Comparison of ENCODE assay signal across 9 mouse cellular contexts in genomic region chr15:78787287-78787856, GRCm38 (mm10). TPM values are rescaled to one million over a fixed set of nuclear protein-coding genes. Genes with fewer than 3 reads are reported as not detected.
DNase-seq lines count a peak whose midpoint lies in the region; ATAC-seq lines count a peak whose summit lies in the region.
"Had no signal": no experiment of that assay in that cellular context is flagged by ENCODE, and none has a peak within 500 bp of the region (broad histone marks: within the 10 kb centered on the region; RNA-seq: fewer than 3 reads in every experiment).

No protein-coding gene starts in this region.

- H3K27me3 ChIP-seq in liver, embryonic 11.5 days (replicated peaks; ENCODE audit: control insufficient read depth, insufficient read depth, low read length): no peaks in the 10 kb centered on the region
- no peaks in the 10 kb centered on the region for H3K27me3 ChIP-seq in intestine, embryonic 14.5 days (replicated peaks; ENCODE audit: control insufficient read depth, insufficient read depth, low read length)
- H3K27me3 ChIP-seq in liver, embryonic 13.5 days: no peaks in the 10 kb centered on the region

- H3K9ac ChIP-seq in liver, embryonic 11.5 days (ENCODE audit: low read depth, low read length): no peak overlapping the region
- H3K9ac ChIP-seq in intestine, embryonic 14.5 days (ENCODE audit: low read length): no peak overlapping the region
- no peak overlapping the region for H3K9ac ChIP-seq in liver, embryonic 13.5 days

- no peak overlapping the region for H3K4me3 ChIP-seq in liver, embryonic 11.5 days (ENCODE audit: low read depth, low read length)
- no peak overlapping the region for H3K4me3 ChIP-seq in intestine, embryonic 14.5 days (ENCODE audit: low read depth, low read length)
- no peak overlapping the region for H3K4me3 ChIP-seq in liver, embryonic 13.5 days (replicated peaks)

- peak overlapping the region; percentile 19; the same call in 1 of the 2 replicates for H3K27ac ChIP-seq in liver, embryonic 11.5 days (ENCODE audit: low read depth, low read length)
- H3K27ac ChIP-seq in intestine, embryonic 14.5 days (ENCODE audit: low read depth): peak overlapping the region; percentile 57
- H3K27ac ChIP-seq in liver, embryonic 13.5 days: peak overlapping the region; percentile 29; the same call in 1 of the 2 replicates
- H3K27ac ChIP-seq: macrophage had no signal

- H3K4me2 ChIP-seq in liver, embryonic 11.5 days: no peak overlapping the region
- no peak overlapping the region for H3K4me2 ChIP-seq in intestine, embryonic 14.5 days (ENCODE audit: low read length)
- no peak overlapping the region for H3K4me2 ChIP-seq in liver, embryonic 13.5 days

- no peaks in the 10 kb centered on the region for H3K9me3 ChIP-seq in liver, embryonic 11.5 days (ENCODE audit: control insufficient read depth, low read length)
- no peaks in the 10 kb centered on the region for H3K9me3 ChIP-seq in intestine, embryonic 14.5 days (ENCODE audit: control insufficient read depth, low read length)
- no peaks in the 10 kb centered on the region for H3K9me3 ChIP-seq in liver, embryonic 13.5 days (replicated peaks)

- ATAC-seq in liver, embryonic 11.5 days (replicated peaks; ENCODE audit: low FRiP score): no peak
- ATAC-seq in intestine, embryonic 14.5 days (replicated peaks; ENCODE audit: low FRiP score, low TSS enrichment, low read depth): peak; percentile 51; the same call in 1 of the 2 replicates
- ATAC-seq in liver, embryonic 13.5 days (ENCODE audit: low read depth): no peak

- no peaks in the 10 kb centered on the region for H3K36me3 ChIP-seq in liver, embryonic 11.5 days (ENCODE audit: control insufficient read depth, insufficient read depth, low read length)
- H3K36me3 ChIP-seq in intestine, embryonic 14.5 days (ENCODE audit: control insufficient read depth, insufficient read depth, low read length): no peaks in the 10 kb centered on the region
- no peaks in the 10 kb centered on the region for H3K36me3 ChIP-seq in liver, embryonic 13.5 days

- WGBS in liver, embryonic 11.5 days: 57% methylated on average over 9 of the region's 9 CpGs
- WGBS in intestine, embryonic 14.5 days: 63% methylated on average over 9 of the region's 9 CpGs
- 43% methylated on average over 9 of the region's 9 CpGs for WGBS in liver, embryonic 13.5 days (ENCODE audit: insufficient replicate concordance)

- H3K4me1 ChIP-seq in liver, embryonic 11.5 days (replicated peaks; ENCODE audit: control insufficient read depth, insufficient read depth, low read length): peaks cover 11% of the 10 kb centered on the region
- H3K4me1 ChIP-seq in intestine, embryonic 14.5 days (replicated peaks; ENCODE audit: control insufficient read depth, insufficient read depth, low read length): peaks cover 25% of the 10 kb centered on the region
- H3K4me1 ChIP-seq in liver, embryonic 13.5 days (replicated peaks): peaks cover 32% of the 10 kb centered on the region

- no peak for DNase-seq in liver, embryonic 11.5 days (ENCODE audit: low spot score)
- no peak for DNase-seq in liver
- DNase-seq in heart, adult 9 months (ENCODE audit: low spot score in 2 of 2): peak; percentile 62 to 82
- no peak for DNase-seq in intestine, embryonic 14.5 days (ENCODE audit: low spot score)
- DNase-seq in liver, embryonic 13.5 days: no peak
- no peak for DNase-seq in T-cell, adult 2 months (ENCODE audit: low spot score)
- no peak for DNase-seq in left cerebral cortex, adult 9 months (ENCODE audit: low spot score in 2 of 2)
- DNase-seq in gastrocnemius, adult 18-20 months (ENCODE audit: low spot score): no peak

RNA-seq across cellular contexts. Expression of gene Mfng, which starts 14.1 kb away (rescaled TPM):
- 12.4 and 19.2 TPM in 2 replicates for polyA plus RNA-seq in liver, embryonic 11.5 days (2014; fragmentation: Nextera tagmentation; extraction: Ambion mirVana)
- polyA plus RNA-seq in intestine, embryonic 14.5 days (2014; fragmentation: Nextera tagmentation; extraction: Ambion mirVana): 18.4 and 19.1 TPM in 2 replicates
- polyA plus RNA-seq in liver, embryonic 13.5 days (2015; fragmentation: Nextera tagmentation; extraction: Ambion mirVana): 7.0 and 7.2 TPM in 2 replicates
- total RNA-seq in gastrocnemius, adult 18-20 months (2021): 1 to 10 TPM; 1.8 to 3.6 TPM

RNA-seq across cellular contexts. Expression of gene Card10, which starts 15.5 kb away (rescaled TPM):
- 2.3 and 2.7 TPM in 2 replicates for polyA plus RNA-seq in liver, embryonic 11.5 days (2014; fragmentation: Nextera tagmentation; extraction: Ambion mirVana)
- polyA plus RNA-seq in intestine, embryonic 14.5 days (2014; fragmentation: Nextera tagmentation; extraction: Ambion mirVana): 7.3 and 8.6 TPM in 2 replicates
- polyA plus RNA-seq in liver, embryonic 13.5 days (2015; fragmentation: Nextera tagmentation; extraction: Ambion mirVana): 1.1 and 1.3 TPM in 2 replicates
- total RNA-seq in gastrocnemius, adult 18-20 months (2021): 1 to 10 TPM; 4.1 to 6.5 TPM
- polyA plus RNA-seq: macrophage had no signal

RNA-seq across cellular contexts. Expression of gene Cdc42ep1, which starts 55.1 kb away (rescaled TPM):
- 21.9 and 23.9 TPM in 2 replicates for polyA plus RNA-seq in liver, embryonic 11.5 days (2014; fragmentation: Nextera tagmentation; extraction: Ambion mirVana)
- polyA plus RNA-seq in intestine, embryonic 14.5 days (2014; fragmentation: Nextera tagmentation; extraction: Ambion mirVana): 44.9 and 45.7 TPM in 2 replicates
- polyA plus RNA-seq in liver, embryonic 13.5 days (2015; fragmentation: Nextera tagmentation; extraction: Ambion mirVana): 9.5 and 10.8 TPM in 2 replicates
- total RNA-seq in gastrocnemius, adult 18-20 months (2021): 1 to 10 TPM; 5.2 to 9.5 TPM
- polyA plus RNA-seq: macrophage had no signal

Comparison
In these comparisons a context has a peak if more than half of its experiments do, and no peak if none do; other contexts are left out.
1. DNase-seq: peak in heart, adult 9 months (2 of 2); none in liver, embryonic 11.5 days (single experiment), liver (single experiment), intestine, embryonic 14.5 days (single experiment), liver, embryonic 13.5 days (single experiment), T-cell, adult 2 months (single experiment), left cerebral cortex, adult 9 months (0 of 2) and gastrocnemius, adult 18-20 months (single experiment).
2. Peak in every context shown above with its lines, with median percentiles within 50 percentile points of each other: H3K27ac ChIP-seq.